Mouse (Mus musculus) neural tube, embryonic 10.5 days (tissue): ENCODE results near the gene Itgav.

Experiments
- DNase-seq: peaks from one replicate; pipeline ENCODE4 v3.0.0-alpha.2; 2017; ENCODE audit warnings: low spot score; ENCODE audit errors: extremely low spot score

The Itgav gene

GRCm38 (mm10) chr2:83723921-83724826 is at the start of gene Itgav:
TSS of gene Itgav (plus strand) at chr2:83724397.
- DNase-seq: peak; percentile 85

DNA sequence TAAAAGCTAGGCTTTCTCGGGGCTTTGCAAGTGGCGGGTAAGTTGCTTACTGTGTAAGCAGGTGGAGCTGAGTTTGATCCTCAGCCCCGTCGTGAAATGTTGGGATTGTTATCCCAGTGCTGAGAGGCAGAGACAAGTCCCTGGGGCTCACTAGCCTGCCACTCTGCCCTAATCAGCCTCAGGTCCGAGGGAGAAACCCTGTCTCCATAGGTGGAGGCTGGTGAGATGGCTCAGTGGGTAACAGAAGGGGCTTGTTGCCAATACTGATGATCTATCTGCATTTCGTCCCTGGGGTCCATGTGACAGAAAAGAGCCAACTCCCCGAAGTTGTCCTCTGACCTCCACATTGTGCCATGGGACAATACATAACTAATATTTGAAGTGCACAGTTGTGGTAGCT is 49.8 kb upstream of the Itgav start:
- DNase-seq: no peak

DNA sequence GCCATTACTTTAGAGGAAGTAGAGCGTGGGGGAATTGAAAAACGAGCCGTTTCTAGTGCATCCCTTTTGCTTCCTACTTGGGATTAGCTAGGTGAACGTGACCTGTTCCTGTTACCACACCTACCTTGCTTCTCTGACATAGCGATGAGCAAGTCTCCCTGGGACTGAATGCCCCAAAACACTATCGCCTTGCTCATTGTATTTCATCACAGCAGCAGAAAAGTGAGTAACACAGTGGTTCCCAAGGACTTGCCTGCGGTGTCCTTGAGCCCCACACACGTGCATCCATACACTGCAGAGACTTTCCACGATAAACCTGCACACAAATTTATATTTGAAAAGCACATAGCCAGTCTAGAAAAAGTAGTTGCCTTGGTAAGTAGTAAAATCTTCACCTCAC is 49.3 kb upstream of the Itgav start:
- DNase-seq: no peak

DNA sequence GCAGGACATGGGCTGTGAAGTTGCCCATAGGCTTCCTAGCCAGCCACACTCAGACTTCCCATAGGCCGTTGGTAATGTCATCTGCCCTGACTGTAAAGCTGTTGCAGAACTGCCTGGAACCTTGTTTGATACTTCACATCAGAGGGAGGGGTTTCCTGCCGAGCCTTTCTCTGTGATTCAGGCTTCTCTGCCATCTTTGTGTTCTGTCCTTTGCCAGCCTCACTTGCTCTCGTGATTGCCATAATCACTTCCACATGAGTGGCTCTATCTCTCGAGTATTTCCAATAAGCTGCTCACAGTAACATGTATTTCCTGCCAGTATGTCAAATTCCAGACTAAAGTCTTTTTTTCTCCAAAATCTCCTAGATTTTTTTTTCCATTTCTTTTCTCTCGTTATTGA is 48.5 kb upstream of the Itgav start:
- DNase-seq: no peak

- no peak for DNase-seq
Measured at GRCm38 (mm10) chr2:83676226-83676870, 47.8 kb upstream of the Itgav start.

- no peak for DNase-seq
Measured at GRCm38 (mm10) chr2:83681332-83681731, 42.9 kb upstream of the Itgav start.

DNA sequence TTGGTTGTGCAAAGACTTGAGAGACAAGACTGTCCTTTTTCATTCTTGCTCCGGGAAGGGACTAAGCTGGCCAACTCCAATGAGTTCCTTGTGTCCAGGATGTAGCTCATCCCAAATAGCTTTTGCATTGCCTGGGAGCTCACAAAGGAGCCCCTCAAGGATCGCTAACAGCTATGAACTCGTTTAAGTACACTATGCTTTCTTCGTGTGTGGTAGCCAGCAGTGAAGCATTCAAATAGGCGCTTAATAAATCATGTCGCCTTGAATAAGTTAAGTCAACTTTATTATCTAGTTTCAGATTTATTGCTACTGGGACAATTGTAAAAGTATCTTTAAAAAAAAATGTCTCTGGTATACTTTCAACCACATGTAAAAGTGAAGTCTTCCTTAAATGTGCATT is 42.4 kb upstream of the Itgav start:
- DNase-seq: no peak

- no peak for DNase-seq
Measured at GRCm38 (mm10) chr2:83682282-83682681, 41.9 kb upstream of the Itgav start.

DNA sequence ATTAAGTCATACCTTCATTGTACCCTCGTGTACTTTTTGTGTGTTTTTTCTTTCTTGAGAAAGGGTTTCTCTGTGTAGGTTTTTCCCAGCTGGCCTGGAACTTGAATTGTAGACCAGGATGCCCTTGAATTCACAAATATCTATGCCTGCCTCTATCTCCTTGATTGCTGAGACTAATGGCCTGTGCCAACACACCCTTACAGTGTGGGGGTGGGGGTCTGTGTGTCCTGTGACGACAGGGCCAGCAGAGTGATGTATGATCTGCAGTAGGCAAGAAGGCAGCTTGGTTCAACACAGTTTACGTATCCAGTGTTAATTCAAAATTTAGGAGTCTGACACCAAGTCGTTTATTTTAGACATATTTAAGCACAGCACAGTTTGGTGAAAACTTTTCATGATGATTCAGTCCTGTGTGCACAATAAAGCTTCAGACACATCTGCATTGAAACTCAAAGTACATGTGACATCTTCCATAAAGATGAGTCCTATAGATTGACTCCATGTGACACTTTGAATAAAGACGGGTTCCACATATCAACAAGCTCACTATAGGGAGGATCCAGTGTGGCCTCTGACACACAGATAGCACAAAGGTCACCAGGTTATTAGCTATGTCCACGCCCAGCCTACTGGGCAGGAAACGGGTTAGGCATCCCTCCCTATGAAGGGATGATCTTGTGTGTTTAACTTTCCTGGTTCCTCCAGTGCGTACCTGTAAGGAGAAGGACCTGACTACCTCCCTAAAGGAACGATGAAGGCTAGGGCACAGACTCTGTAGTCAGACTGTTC is 40.3 kb upstream of the Itgav start:
- DNase-seq: no peak

GRCm38 (mm10) chr2:83684691-83685090 is 39.5 kb upstream of the Itgav start:
- no peak for DNase-seq

DNA sequence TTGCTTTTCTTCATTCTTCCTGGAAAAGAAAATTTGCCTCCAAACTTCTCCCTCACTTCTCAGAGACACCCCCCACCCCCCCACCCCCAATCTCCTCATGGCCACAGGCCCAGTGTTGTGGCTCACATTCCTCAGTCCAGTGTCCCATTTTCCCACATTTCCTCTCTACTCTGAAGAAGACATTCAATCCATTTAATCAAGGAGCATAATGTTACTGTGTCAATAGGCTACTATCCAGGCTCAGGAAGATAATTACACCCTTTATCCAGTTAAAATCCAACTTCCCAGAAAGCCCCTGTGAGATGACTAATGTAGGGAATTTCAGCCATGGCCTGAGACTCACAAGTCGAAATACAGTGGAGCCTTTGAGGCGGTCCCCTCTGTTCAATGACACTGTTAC is 33.8 kb upstream of the Itgav start:
- no peak for DNase-seq

GRCm38 (mm10) chr2:83692651-83693545 is 31.3 kb upstream of the Itgav start:
- DNase-seq: no peak

DNA sequence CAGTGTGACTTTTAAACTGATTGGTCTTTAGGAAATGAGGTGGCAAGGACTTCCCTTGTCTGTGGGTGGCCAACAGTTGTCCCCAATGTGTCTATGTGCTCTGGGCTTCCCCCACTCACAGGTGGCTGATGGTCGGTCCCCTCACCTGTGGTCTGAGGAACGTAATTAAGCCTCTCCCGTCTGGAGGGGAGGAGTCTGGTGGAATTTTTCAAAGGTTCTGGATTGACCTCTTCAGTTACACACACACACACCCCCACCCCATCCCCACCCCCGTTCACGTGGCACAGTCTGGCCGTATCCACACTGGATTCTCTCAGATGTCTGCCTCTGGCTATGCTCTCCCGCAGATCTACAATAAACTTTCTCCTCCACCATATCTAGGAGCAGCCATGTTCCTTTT is 30.1 kb upstream of the Itgav start:
- DNase-seq: no peak

- no peak for DNase-seq
Measured at GRCm38 (mm10) chr2:83695345-83696247, 28.6 kb upstream of the Itgav start.

- no peak for DNase-seq
Measured at GRCm38 (mm10) chr2:83698484-83698883, 25.7 kb upstream of the Itgav start.

DNA sequence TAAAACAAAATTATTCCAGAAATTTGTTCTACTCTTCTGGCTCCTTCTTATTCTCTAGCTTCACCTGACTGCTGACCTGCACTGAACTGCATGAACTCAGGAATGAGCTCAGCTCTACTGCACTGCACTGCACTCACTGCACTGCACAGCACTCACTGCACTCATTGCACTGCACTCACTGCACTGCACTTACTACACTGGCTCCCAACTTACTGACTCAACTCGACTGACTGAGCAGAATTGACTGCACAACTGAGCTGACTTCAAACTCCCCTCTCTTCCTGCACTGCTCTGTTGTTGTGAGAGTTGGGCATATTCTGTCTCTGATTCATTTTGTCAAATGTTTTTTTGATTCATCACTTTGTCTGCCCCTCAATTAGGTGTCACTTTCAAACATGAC is 24.9 kb upstream of the Itgav start:
- no peak for DNase-seq

- no peak for DNase-seq
Measured at GRCm38 (mm10) chr2:83700667-83701066, 23.5 kb upstream of the Itgav start.

GRCm38 (mm10) chr2:83702411-83702810 is 21.8 kb upstream of the Itgav start:
- DNase-seq: no peak

DNA sequence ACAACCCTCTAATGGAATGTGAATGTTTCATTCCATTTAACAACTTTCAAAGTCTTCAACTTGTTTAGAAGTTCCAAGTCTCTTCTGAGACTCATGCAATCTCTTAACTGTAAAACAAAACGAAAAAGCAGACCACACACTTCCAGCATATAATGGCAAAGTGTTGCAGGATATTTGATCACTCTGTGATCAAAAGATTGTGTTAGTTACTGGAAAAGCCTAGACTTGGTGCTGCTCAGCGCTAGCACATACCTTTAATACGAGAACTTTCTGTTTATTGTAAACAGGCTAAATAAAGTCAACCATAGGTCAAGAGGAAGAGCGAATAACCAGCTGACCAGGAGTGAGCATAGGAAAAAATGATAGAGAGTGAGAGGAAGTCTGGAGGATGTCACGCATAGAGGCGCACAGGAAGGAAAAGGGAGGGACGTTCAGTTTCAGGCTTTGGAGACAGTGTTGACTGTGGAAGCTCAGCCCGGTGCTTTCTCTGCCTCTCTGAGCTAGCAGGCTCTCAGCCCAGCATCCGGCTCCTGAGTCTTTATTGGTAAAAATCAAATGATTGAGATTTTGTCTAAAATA is 18.5 kb upstream of the Itgav start:
- DNase-seq: no peak
